Mouse (Mus musculus): ENCODE measurements at regions not wholly inside any gene's neighbourhood (a gene's known extent, or its start where the extent isn't known, plus 50 kb on each side); places are given as distances from the start of the nearest gene placed in this dataset.

DNA sequence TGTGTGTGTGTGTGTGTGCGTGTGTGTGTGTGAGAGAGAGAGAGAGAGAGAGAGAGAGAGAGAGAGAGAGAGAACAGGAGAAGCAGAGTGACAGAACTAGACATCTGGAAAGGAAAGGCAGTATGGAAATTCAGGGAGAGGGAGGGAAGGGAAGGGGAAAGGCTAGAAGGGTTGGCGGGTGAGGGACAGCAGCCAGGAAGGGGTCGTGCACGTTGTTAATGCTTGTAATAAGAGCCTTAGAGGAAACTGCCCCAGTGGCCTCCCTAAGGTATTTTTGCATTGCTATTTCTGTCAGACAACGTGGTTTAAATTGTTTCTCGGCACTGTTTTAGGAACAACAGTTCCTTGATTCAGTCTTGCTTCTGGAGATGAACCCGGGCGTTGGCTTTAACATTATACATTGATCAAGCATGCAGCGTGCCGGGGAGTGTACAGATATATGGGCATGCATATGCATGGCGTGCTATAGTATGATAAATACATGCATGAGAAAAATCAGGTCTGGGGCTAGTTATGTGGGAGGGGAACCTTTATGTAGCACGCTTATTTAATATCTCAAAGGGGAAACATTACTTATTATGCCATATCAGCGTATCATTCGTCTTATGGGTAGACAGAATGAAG lies 52.6 kb upstream of the Ptgfrn start:
- no peak for DNase-seq (ENCODE audit: low spot score in 2 of 2)

DNA sequence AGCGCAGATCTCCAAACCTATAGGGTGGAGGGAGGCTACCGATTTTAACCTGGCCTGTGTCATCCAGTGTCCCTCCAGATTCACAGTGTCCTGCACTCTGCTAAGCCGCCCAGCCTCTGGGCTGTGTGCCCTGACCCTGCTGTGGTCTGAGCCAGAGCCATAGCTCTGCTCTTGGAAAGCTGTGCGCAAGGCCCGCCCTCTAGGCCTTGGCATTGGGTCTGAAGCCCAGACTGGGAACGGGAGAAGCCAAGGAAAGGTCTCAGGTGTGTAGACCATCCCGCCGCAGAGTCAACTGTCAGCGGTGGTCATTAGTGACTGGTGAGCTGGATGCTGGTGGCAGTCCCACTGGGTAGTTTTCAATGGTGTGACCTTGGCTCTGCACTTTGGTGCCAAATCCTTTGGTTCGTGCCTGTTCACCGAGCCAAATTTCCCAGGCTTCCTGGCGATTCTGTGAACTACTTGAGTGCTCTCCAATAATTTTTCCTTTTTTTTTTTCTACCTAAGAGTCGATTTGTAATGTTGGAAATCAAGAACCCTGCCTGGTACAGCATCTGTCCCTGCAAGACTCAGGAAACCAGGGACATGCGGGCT lies 52.0 kb upstream of the Ptgfrn start:
- peak; percentile 52 for DNase-seq (ENCODE audit: low spot score in 2 of 2)

DNA sequence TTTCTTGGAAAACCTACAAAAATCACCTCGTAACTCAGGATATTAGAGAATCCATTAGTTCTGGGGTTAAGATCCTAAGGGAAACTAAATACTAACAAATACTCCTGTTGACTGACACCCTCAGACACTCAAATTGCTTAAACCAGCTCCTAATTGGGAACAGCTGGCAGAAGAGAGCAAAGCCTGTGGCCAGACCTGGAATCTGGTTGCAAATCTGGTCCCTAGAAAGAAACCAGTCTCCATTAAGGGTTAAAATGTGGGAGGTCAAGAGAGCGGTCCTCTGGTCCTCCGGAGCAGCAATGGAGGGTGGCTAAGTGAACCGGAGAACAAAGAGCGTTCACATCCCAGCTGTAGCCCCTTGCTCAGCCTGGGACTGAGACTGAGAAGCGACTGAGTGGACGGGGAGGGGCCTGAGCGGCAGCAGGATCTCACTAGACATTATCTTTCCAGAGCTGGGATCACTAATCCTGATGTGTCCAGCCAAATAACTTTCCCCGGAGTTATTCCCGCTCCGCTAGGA lies 51.4 kb upstream of the Ptgfrn start:
- DNase-seq (ENCODE audit: low spot score in 2 of 2): no peak
